Mouse (Mus musculus) ES-E14 (cell line): ENCODE data around the gene Ets1. TPM values are rescaled to one million over a fixed set of nuclear protein-coding genes. Genes with fewer than 3 reads are reported as not detected.

Source experiments
- DNase-seq: peaks from one replicate; pipeline ENCODE4 v3.0.0-alpha.2; 2013; ENCODE audit warnings: low read depth, low spot score
- H3K27ac ChIP-seq: 2 replicates; pipeline ENCODE4 v1.5.1; 2012; ENCODE audit warnings: low read depth, mild to moderate bottlenecking, low read length, moderate library complexity, mixed read lengths; ENCODE audit not compliant: poor library complexity, insufficient read depth, severe bottlenecking
- H3K36me3 ChIP-seq: 2 replicates; pipeline ENCODE4 v1.6.1; 2012; ENCODE audit warnings: mild to moderate bottlenecking, low read length, moderate library complexity, mixed read lengths; ENCODE audit not compliant: control insufficient read depth, poor library complexity, insufficient read depth, severe bottlenecking
- H3K4me1 ChIP-seq, 2 experiments: fragments of 150-350 bp in 1 of 2; sonication (generic) in 1 of 2; 2 replicates each; pipeline ENCODE4 v1.6.1; 2012; ENCODE audit warnings: low read length in 2 of 2, mild to moderate bottlenecking in 1 of 2, mixed read lengths in 1 of 2; ENCODE audit not compliant: control insufficient read depth in 2 of 2, insufficient read depth in 2 of 2, poor library complexity in 1 of 2
- H3K4me3 ChIP-seq, 2 experiments: fragments of 150-350 bp in 1 of 2; sonication (generic) in 1 of 2; 2 replicates each; pipeline ENCODE4 v1.5.1; 2012; ENCODE audit warnings: low read length in 2 of 2, low read depth in 1 of 2, mild to moderate bottlenecking in 1 of 2, mixed read lengths in 1 of 2; ENCODE audit not compliant: insufficient read depth in 1 of 2, poor library complexity in 1 of 2, severe bottlenecking in 1 of 2
- H3K9ac ChIP-seq: 2 replicates; pipeline ENCODE4 v1.6.1; 2012; ENCODE audit warnings: low read depth, mild to moderate bottlenecking, low read length, mixed read lengths; ENCODE audit not compliant: poor library complexity, insufficient read depth, severe bottlenecking
- H3K9me3 ChIP-seq: fragments of 150-350 bp; sonication (generic); 2 replicates; pipeline ENCODE4 v1.6.1; 2012; ENCODE audit warnings: low read depth, mild to moderate bottlenecking, low read length; ENCODE audit not compliant: control insufficient read depth, insufficient read depth
- CHD2 ChIP-seq: IDR thresholded peaks from 2 replicates; pipeline ENCODE4 v1.6.1; 2014; ENCODE audit warnings: mild to moderate bottlenecking, low read depth, low read length, inconsistent platforms
- HCFC1 ChIP-seq: IDR thresholded peaks from 2 replicates; pipeline ENCODE4 v1.6.1; 2012; ENCODE audit warnings: low read length, inconsistent platforms, borderline replicate concordance; ENCODE audit not compliant: insufficient read depth
- MAFK ChIP-seq: IDR thresholded peaks from 2 replicates; pipeline ENCODE4 v1.6.1; 2014; ENCODE audit warnings: mild to moderate bottlenecking, low read depth, low read length, inconsistent platforms; ENCODE audit not compliant: insufficient read depth
- ZC3H11A ChIP-seq: IDR thresholded peaks from 2 replicates; pipeline ENCODE4 v1.6.1; 2012; ENCODE audit warnings: low read depth, mild to moderate bottlenecking, inconsistent platforms, low read length, borderline replicate concordance
- ZNF384 ChIP-seq: IDR thresholded peaks from 2 replicates; pipeline ENCODE4 v1.6.1; 2012; ENCODE audit warnings: low read depth, low read length, inconsistent platforms
- in situ Hi-C, 2 experiments: fragments of 600-800 bp; cut with MboI; formaldehyde crosslinking; loops; one replicate each; pipeline ENCODE4 v1.15.1; 2025; ENCODE audit warnings: low sequenced_read_pairs in 2 of 2, inconsistent platforms in 1 of 2; ENCODE audit not compliant: unreplicated experiment in 2 of 2
- total RNA-seq: library from RNA; depleted of rRNA; stranded (reverse); fragments of 300-350 nt; gene quantifications from 2 replicates; pipeline ENCODE4 v1.2.3, GENCODE M21; 2012

Ets1 gene
- total RNA-seq, 1 experiment = 20.9 TPM

DNA sequence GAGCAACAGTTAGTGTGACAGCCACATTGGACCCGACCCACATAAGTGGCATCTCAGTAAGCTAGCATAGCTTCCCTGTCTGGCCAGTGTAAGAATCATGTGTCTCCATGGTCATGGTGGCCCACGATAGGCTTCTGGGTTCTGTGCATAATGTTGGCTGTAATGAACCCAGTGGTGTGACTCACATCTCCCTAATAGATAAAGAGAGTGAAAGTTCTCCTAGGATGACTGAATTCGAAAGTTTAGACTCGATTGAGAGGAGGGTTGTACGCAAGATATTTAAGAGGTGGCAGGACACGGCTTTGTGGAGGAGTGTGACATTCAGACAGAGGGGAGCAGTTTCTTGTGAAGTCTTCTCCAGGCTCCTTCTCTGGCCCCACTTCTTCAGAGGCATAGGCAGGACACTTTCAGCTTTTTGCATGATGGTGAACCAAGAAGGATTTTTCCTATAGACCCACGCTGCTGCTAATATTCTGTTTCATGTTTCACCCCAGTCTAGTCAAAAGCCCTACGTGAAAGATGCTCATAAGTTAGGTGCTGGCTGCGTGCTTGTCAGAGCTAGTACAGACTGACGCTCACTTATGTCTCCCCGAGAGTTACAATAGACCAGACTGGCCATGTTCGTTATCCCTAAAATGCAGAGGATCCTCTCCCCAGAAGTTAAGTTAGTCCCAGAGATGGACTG, 109.2 kb downstream of the Ets1 start:
- Histone ChIP-seq H3K27ac (no peak overlapping the region), H3K9ac (no peak overlapping the region), H3K4me3 (no peak overlapping the region), H3K4me1 (no peaks in the 10 kb centered on the region), H3K9me3 (no peaks in the 10 kb centered on the region), H3K36me3 (no peaks in the 10 kb centered on the region)
- TF ChIP-seq CHD2 (no peak), ZNF384 (no peak), ZC3H11A (no peak), HCFC1 (no peak), MAFK (no peak)
- in situ Hi-C loops = no loop called here
- DNase-seq = no peak

- no peak overlapping the region for H3K9ac ChIP-seq
- H3K4me1 ChIP-seq = no peaks in the 10 kb centered on the region
- no peaks in the 10 kb centered on the region for H3K36me3 ChIP-seq
- no peak for DNase-seq
- H3K4me3 ChIP-seq = no peak overlapping the region
- in situ Hi-C loops = no loop called here
- H3K27ac ChIP-seq = no peak overlapping the region
- TF ChIP-seq ZC3H11A = no peak
- no peak for TF ChIP-seq HCFC1
- no peak for TF ChIP-seq ZNF384
- no peak for TF ChIP-seq CHD2
- no peak for TF ChIP-seq MAFK
- no peaks in the 10 kb centered on the region for H3K9me3 ChIP-seq
These were observed 110.0 kb downstream of the Ets1 start for GRCm38 (mm10) chr9:32745998-32746397.

DNA sequence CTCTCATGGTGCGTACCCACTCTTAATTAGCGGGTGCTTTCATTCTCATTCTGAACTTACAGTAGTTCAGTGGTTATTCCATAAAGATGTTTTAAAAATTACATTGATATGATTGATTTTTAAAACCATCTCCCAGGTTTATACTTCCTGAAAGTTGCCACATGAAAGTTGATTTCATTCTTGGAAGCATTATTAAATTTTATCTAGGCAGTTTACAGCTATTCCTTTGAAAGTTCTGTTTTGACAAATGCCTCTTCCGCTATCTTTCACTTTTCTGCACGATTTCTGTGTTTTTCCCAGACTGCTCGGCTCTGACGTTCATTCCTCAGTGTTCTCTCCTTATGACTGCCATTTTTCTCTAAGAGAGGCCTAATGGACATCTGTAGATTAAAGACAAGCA, 110.6 kb downstream of the Ets1 start:
- Histone ChIP-seq H3K9ac (no peak overlapping the region), H3K27ac (no peak overlapping the region), H3K36me3 (no peaks in the 10 kb centered on the region), H3K4me3 (no peak overlapping the region), H3K9me3 (no peaks in the 10 kb centered on the region), H3K4me1 (no peaks in the 10 kb centered on the region)
- in situ Hi-C loops = no loop called here
- TF ChIP-seq CHD2 (no peak), HCFC1 (no peak), ZNF384 (no peak), ZC3H11A (no peak), MAFK (no peak)
- no peak for DNase-seq

DNA sequence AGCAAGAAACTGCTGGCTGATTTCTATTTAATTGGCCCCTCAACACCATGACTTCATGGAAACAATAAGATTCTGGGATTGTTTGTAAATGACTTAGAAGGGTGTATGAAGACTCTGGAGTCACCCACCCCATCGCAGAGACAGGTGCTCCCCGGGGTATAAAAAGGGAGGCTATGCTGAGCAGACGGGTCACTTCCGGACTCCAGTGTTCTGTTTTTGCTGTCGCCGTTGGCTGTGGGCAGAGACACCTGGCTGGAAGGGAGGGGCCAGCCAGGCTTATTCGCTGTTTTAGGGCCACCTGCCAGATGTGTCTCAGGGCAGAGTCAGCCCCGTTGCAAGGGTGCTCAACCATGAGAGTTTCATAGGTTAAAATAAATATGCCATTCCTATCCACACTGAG, 111.6 kb downstream of the Ets1 start:
- no peaks in the 10 kb centered on the region for H3K36me3 ChIP-seq
- in situ Hi-C loops = no loop called here

GRCm38 (mm10) chr9:32748552-32748951, 112.5 kb downstream of the Ets1 start:
- Histone ChIP-seq H3K4me1 (no peaks in the 10 kb centered on the region), H3K4me3 (no peak overlapping the region), H3K9ac (no peak overlapping the region), H3K9me3 (no peaks in the 10 kb centered on the region), H3K27ac (no peak overlapping the region), H3K36me3 (no peaks in the 10 kb centered on the region)
- no peak for TF ChIP-seq CHD2
- in situ Hi-C loops = no loop called here
- no peak for DNase-seq

More for the DNA sequence above, 111.6 kb downstream of the Ets1 start:
- no peak overlapping the region for H3K27ac ChIP-seq
- DNase-seq = no peak
- no peaks in the 10 kb centered on the region for H3K9me3 ChIP-seq
- no peak overlapping the region for H3K4me3 ChIP-seq
- TF ChIP-seq ZC3H11A (no peak), ZNF384 (no peak), HCFC1 (no peak), CHD2 (no peak), MAFK (no peak)
- no peak overlapping the region for H3K9ac ChIP-seq
- no peaks in the 10 kb centered on the region for H3K4me1 ChIP-seq
